Mouse (Mus musculus) yolk sac, embryonic 10.5 days (tissue): ENCODE data around the gene Itm2b.

Experiments used
- DNase-seq: peaks from one replicate; pipeline ENCODE4 v3.0.0-alpha.2; 2017; ENCODE audit warnings: low spot score

Itm2b gene

DNA sequence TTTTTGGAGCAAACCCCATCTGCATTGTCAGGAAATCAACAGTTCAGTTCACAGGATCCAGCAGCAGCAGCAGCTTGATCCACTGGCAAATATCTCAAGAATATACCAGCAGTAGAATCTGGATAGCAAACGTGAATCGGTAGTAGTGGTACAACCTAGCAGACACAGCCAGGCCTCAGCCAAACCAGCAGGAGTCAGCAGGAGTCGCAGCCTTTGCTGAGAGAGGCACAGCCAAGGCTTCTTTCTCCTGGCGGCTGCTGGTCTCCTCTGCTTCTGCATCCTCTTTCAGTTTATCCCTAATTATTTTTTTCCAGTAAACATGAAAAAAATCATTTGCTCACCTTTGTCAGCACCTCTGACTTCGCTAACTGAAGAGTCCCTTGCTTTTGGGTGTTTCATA lies 10.7 kb upstream of the Itm2b start:
- no peak for DNase-seq

DNA sequence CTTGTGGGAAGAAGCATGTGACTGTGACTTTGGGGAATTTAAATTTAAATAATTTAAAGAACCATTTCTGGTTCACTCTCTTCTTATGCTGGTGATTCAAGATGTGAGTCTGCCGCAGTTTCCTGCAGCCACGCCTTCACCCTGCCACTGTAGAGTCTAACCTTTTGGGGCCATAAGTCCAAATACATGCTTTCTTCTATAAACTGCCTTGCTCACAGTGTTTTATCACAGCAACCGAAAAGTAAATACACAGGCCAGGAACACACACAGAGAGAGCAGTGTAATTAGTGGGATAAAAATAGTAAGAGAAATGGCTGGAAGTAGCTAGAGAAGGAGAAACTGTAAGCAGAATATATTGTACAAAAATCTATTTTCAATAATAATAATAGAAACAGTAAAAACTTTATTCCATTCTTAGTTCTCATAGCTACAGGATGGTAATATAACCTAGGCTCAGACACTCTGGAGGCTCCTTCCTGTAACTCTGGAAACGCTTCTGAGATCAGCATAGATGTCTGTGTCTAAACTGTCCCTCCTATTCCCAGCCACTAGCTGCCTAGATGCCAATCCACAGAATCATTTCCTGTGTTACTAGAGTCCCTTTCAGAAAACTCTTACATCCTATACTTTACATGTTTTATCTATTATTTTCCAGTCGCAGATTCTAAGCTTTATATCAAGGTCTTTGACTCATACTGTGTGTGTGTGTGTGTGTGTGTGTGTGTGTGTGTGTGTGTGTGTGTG lies 9.3 kb upstream of the Itm2b start:
- DNase-seq, result no peak

DNA sequence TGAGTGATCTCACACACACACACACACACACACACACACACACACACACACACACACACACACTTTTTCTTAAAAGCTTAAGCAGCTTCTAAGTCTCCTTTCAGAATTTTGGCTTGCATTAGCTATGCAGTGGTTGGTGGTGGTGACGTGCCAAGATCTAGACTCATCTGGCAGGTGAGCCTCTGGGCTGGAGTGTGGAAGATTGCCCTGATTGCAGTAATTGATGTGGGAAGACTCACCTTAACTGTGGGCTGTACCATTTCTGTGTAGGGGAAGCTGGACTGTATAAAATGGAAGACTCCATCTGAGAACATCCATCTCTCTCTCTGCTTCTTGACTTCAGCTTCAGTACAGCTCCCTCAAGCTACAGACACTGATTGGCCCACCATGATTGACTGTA lies 6.4 kb upstream of the Itm2b start:
- DNase-seq, result no peak

DNA sequence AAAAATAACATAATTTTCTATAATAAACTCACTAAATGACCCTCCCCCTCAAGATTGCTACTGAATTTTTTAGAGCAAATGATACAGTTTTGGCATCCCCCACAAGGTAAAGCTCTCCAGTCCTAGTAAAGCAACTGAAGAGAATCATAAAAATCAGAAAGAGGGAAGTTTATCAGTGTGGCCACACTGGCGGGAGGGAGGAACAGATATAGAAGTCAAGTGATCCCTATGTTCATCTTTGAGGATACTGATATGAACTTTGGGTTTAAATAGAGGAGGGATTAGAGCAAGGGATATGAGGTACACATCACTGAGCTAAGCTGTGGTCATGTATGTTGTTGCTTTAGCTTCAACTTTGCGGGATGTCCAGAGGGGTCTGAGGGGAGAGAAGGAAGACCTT lies 5.1 kb upstream of the Itm2b start:
- no peak for DNase-seq

DNA sequence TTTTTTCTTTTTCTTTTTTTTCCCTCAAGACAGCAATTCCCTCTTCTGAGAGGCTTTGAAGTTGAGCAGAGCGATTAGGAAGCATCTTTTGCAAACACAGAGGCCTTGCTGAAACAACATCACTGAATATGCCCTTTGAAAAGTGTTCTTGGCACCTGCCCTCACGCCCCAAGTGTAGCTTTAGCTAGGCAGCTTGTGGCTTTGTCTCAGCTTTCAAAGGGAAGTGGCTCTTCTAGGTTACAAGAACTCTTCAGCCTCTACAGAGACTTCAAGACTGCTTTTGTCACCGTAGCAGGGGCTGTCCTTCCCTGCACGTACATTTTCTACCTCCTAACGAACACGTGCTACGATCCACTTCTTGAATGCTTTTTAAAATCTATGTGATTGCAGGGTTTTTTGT lies 4.0 kb upstream of the Itm2b start:
- DNase-seq, result no peak

DNA sequence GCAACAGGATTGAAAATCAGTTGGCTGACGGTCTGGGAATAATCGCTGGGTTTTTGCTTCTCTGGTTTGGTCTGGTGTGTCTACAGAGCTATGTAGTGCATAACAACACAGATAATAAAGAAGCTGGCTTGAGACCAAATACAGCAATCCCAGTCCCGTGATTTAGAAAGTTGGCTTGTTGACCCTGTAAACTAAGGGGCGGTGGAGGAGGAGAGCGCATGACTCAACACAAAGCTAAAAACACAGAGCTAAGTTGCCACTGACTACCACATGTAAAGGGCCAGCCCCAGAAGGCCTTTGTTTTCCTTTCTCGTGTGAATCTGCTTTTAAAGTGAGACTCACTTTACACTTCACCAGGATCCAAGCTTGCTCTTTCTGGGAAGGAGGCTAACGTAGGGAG lies 3.5 kb upstream of the Itm2b start:
- DNase-seq, result peak; percentile 82

DNA sequence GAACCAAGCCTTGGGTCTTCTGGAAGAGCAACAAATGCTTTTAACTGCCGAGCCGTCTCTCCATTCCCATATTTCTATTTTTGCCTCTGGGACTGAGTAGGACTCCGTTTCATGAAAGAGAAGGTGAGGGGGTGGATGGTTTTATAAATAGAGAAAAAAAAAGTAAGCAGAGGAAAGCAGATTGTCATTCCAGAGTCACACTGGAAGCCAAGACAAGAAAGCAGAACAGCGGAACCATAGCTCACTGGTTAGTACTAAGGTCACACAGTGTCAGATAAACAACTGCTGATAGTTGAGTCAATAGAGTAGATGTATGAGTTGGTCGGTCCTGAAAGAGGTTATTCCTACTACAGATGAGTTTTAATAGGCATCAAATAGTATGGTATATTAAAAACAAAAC lies 1.4 kb upstream of the Itm2b start:
- no peak for DNase-seq

DNA sequence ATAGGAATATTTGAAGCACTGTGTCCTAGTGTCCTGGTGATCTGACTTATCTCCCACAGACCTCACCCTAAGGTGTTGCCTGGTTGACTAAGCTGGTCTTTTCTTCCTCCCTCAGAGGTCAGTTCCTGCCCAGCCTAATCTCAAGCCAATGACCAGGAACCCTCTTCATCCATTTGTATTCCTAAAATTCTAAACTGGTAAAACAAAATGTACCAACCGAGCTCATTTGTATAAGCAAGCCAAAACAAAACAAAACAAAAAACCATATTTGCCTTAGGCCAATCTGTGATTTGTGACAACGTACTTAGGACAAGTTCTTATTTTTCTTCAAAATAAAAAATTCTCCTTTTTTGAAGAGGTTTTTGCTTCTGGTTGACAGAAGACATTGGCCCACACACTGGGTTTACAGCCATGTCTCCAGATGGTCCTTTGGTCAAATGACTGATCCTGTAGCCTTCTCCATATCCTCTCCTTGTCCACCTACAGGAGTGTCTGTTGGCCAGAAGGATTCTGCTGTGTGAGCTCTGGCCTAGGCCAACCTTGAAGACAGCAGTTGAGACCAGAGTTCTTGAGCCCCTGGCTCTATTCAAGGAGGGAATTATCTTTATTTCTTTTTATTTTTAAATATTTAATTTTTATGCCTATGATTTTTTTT lies 758 bp upstream of the Itm2b start:
- DNase-seq, result no peak

DNA sequence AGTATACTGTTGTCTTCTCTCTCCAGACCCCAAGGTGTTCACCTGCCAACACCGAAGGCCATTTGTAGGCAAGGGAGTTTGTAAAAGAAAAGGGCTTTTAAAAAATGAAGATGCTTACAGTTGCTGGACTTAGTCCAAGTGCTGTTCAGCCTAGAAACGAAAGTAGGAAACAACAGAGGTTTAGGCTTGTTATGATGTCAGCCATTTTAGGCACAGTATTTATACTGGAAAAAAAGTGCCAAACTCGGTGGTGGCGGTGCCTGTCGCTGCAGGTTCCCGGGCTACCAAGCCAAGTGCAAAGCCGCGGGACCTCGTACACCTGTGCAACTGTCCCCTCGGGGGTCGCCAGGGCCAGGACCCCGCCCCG lies 560 bp downstream of the Itm2b start:
- DNase-seq, result no peak

DNA sequence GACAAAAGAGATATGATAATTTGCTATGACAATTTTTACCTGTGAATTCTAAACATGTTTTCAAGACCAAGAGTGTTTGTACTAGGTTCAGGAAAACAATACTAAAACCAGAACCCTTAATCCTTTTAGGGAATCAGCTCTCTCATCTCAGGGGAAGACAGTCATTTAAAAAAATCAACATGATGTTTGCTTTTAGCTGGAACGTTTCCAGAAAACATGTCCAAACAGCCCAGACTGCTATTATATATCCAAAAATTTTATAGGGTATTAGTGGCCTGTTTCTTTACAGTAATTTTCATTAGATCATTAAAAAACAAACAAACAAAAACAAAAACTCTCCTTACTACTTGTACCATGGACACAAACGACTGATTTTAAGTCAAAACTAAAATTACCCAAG lies 1.3 kb downstream of the Itm2b start:
- DNase-seq, result no peak

DNA sequence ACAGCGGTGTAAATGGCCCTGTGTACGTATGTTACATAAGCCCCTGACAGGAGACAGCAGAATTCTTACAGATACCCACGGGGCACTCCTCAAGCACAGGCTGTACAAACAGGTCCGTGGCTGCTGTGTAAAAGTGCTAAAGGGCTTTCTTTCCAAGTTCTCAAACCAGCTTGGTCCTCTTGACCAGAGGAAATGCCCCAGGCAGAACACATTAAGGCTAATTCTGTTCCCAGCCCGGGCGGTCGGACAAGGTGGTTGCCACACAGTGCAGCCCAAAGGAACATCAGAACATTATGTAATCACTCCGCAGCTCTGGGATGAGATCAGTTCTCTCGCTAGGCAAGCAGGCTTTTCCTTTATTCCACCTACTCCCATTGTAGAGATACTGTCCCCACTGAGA lies 2.4 kb downstream of the Itm2b start:
- DNase-seq, result no peak

DNA sequence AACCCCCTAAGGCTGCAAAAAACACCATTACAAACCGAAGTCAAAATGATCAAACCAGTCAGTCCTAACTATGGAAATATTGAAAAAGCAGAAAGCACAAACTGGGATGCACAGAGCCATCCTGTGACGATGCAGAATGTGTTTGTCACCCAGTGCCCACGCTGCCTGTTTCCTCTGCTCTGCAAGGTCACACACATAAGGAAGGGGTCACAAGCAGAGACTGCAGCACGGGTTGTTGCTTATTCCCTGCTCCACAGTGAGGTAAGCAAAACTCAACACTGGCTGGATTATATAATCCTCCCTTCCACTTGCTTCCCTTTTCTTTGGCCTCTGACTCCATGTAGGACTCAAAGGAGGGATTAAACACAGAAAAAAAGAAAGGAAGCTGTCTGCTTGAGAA lies 3.5 kb downstream of the Itm2b start:
- DNase-seq, result no peak

DNA sequence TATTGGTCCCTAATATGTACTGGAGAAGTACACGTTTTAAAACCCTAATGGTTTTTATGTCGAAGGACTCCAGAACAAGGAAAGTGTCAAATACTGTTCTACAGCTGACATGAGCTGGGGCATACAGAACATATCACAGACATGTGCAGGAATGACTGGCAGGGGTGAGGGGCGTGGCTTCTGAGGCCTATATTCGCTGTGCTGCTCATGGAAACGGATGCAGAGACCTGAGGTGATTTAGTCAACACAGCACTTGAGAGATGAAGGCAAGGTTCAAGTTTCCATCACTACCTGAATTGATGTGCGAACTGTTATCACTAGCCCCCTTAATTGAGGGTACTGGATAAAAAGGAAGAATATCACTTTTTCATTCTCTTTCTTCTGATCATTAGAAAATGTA lies 7.3 kb downstream of the Itm2b start:
- DNase-seq, result no peak

DNA sequence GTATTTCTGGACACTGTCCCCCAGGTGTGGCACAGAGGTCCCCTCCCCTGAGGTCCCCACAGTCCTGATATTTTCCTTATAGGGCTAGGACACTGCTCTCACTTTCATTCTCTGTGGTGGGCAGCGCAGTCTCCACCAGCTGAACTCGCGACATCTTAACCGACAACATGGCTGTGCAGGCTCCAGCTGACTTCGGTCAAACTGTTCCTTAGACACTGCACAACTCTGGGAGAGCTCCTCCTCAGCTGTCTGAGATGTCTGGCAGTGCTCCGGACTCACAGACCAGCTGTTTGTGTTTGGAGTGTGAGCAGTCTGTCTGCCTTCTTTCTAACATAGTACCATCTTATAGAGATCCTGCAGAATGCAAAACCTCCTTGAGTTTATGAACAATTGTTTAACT lies 8.2 kb downstream of the Itm2b start:
- DNase-seq, result no peak

DNA sequence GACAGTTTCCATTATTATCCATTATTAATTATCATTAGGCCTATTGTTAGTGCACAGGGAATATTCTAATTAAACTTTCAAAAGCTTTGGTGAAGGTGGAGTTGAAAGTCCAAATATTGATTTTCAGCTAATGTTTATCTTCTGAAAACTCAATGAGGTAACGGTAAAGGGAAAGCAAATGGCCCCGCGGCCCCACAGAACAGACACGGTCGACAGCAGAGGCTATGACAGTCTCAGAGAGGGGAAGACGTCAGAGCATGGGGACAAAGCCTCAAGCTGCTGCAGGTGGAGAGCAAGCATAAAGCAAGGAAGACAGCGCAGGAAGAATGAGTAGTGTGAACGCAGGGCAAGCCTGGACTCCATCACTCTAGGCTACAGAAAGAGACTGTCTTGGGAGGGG lies 9.2 kb downstream of the Itm2b start:
- DNase-seq, result no peak

DNA sequence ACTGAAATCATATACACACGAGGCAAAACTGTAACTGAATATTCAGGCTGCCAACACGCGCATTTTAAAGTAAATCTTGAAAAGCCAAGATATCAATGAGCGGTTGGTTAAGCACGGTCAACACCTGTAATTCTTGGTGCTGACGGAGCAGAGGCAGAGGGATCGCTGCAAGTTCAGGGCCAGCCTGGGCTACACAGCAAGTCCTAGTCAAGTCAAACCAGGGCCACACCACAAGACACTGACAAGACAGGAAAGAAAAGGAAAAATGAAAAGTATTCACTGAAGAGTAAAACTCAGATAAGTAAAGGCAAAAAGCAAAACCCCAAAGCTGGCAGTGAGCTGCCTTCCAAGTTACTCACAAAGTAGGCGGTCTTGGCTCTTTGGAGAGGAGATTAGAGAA lies 9.6 kb downstream of the Itm2b start:
- DNase-seq, result no peak

DNA sequence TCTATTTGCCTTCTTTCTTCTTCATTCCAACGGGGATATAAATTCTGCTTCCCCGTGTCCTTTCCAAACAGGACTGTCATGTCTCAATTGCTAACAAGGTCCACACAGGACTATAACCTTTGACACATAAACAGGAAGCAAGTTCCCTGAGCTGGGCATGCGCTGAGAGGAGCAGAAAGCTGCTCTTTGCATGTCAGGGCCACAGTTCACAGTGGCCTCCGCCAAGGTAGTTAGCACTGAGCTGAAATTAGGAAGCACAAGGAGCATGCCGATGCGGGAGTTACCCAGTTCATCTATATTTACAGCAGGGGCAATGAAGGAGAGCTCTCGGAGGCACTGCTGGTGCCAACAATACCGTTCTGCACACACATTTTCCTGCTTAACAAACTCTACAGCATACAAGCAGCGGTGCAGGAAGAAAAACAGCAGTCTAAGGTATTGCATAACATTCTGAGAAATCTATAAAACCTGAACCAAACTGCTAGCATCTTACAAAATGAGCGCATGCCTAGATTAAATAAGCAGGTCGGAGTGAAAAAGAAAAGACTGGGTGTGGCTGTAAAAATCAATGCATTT lies 10.7 kb downstream of the Itm2b start:
- peak; percentile 82 for DNase-seq

DNA sequence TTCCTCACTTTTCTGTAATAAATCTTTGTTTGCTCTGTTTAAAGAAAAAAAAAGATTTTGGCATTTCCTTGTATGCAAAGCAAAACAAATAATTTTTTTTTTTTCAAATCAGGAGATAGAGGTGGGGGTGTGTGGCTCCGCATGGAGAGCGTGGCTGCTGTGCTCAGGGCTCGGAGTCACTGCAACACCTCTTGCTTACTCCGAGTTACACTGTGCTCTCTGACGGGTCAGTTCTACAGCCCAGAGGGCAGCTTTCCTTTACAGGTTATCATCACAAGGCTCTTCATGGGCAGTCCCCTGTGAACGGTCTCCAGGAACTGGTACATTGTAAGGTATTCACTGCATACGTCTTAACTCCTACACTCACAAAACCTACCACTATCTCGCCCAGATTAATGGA lies 11.5 kb downstream of the Itm2b start:
- no peak for DNase-seq

DNA sequence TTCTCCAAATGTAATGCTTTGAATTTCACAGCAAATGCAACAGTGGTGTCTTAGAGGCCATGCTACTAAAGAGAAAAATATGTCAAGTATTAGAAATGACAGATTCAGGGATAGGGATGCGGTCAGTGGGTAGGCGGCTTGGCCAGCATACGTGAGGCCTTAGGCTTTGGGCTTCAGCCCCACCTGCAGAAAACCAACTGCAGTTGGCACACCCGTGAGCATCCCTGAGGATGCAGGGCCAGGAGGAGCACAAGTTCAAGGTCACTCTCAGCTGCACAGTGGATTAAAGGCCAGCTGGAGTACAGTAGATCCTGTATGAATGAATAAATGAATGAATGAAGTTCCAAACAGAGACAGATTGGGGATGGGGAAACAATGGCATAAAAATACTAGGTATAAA lies 12.1 kb downstream of the Itm2b start:
- no peak for DNase-seq

DNA sequence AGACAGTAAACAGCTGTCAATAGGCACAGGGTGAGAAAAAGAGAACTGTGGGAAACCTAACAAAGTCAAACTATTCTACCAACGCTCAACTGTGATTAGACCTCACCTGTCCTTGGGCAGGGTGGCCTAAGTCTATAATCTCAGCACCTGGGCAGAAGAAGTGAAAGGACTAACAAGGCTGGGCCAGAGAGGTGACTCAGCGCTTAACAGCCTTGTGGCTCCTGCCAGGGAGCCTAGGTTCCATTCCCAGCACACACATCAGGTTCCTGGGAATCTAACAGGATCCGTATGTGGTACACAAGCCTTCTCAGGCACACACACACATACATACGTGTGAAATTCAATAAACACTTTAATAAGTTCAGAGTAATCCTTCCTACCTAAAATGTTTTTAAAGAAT lies 13.5 kb downstream of the Itm2b start:
- DNase-seq, result no peak

DNA sequence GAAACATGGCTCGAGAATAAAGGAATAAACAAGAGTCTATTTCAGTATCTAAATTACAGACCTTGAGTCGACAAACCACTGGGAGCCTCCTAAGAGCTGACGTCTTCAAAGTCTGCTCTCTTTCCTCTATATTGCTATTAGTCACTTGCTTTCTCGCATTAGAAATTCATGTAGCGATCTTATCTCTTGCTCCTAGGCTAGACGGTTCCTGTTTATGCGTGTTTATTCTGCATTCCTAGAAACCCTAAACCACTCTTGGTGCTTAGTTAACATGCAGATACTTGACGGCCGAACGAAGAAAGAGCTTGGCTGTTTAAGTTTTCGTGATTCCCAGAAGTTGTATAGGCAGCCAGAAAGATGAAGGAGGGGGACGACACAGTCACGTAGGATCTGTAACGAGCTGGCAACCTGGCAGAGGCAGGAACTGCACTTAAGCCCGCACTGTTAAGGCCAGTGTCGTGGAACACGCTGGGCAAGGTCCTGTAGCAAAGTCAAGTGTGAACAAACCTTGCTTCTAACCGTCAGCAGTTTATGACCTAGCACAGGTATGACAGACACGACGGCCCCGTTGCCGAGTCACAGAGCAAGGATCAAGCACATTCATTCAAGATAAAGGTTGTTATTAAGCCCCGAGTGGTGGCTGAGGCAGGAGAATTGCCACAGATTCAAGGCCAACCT lies 14.3 kb downstream of the Itm2b start:
- DNase-seq, result no peak

DNA sequence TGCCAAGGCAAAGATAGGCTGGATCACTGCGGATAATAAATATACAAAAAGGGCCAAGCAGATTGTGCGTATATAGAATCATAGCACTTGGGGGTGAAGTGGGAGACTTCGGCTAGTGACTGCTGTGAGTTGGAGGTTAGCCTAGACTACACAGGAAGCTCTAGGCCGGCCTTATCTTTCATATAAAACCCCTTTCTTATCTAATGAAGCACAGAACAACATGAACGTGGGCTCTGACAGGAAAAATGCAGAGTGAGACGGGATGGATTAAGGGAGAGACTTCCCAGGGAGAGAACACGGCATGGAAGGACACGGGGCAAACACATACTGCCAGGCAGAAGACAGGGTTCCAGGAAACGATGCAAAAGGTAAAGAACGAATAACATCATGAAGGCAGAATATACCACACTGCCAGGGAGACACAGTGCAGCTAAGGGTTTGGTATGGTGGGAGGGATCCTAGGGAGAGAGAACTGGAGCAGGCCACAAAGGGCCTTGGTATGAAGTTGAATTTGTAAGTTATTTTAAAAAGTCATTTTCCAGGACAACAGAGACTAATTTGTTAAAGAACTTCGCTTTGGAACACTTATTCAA lies 14.9 kb downstream of the Itm2b start:
- no peak for DNase-seq

DNA sequence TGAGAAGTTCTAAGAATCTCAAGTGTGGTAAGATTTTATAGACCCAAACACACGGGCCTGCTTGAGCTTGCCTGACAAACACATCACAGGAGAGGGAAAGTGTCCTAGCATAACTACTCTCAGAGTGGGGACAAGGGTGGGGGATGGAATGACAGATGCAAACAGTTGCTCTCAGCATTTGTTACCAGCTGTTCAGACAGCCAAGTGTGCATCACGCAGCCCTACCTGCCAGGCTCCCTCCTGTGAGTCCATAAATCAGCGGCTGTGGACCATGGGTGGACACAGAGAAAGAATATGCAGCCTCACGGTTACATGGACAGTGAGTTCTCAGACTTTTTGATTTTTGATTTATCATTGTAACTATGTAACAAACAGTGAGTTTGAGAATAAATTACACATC lies 15.5 kb downstream of the Itm2b start:
- no peak for DNase-seq
